Mouse (Mus musculus) MEL (cell line): ENCODE data around the gene Dph3. TPM values are rescaled to one million over a fixed set of nuclear protein-coding genes. Genes with fewer than 3 reads are reported as not detected.

Experiments used
- MYB ChIP-seq: IDR thresholded peaks from 2 replicates; pipeline ENCODE4 v1.6.1; 2011; ENCODE audit warnings: mild to moderate bottlenecking, low read depth, low read length, improper control_type of control experiment
- POLR2AphosphoS5 ChIP-seq: IDR thresholded peaks from 2 replicates; pipeline ENCODE4 v1.6.1; 2012; ENCODE audit warnings: low read depth, borderline replicate concordance, mild to moderate bottlenecking, inconsistent platforms, low read length, moderate library complexity, mixed read lengths
- polyA plus RNA-seq, 2 experiments: library from polyadenylated mRNA; stranded (reverse) in 1 of 2; unstranded in 1 of 2; fragments of >175 nt in 1 of 2; fragments of >200 nt in 1 of 2; gene quantifications; 2 replicates each; pipeline versions ENCODE4 v1.2.1 to v1.2.4; 2012; ENCODE audit warnings: low replicate concordance in 2 of 2, low read depth in 1 of 2; ENCODE audit not compliant: insufficient read length in 2 of 2, insufficient read depth in 1 of 2, missing spikeins in 1 of 2
- total RNA-seq: library from RNA; depleted of rRNA; stranded (reverse); fragments of 300-350 nt; gene quantifications from 2 replicates; pipeline ENCODE4 v1.2.3, GENCODE M21; 2012; rRNA removed

The Dph3 gene
- total and polyA plus RNA-seq, 3 experiments = 103 to 116 (median 108) TPM

- no peak for TF ChIP-seq MYB
- no peak for TF ChIP-seq POLR2AphosphoS5
These were observed 53.0 kb downstream of the Dph3 start (continued) for GRCm38 (mm10) chr14:32032522-32032921.

Other genes with a start within 250 kb of the Dph3 start
- 0.04 TPM in 1 of 2 replicates, not detected in the other for gene Galnt15, start 56.7 kb downstream of the Dph3 start, total RNA-seq
- gene Galnt15, start 56.7 kb downstream of the Dph3 start, polyA plus RNA-seq = under 1 TPM in 1 of 2 experiments, not detected in 1; 0.15 TPM
- gene Oxnad1, start 355 bp downstream of the Dph3 start, total RNA-seq = 52.4 and 54.8 TPM in 2 replicates
- gene Oxnad1, start 355 bp downstream of the Dph3 start, polyA plus RNA-seq = 100 to 1,000 TPM in 1 of 2 experiments, 10 to 100 TPM in 1; 82.1 to 244 TPM
- gene Msmb, start 56.3 kb upstream of the Dph3 start, total RNA-seq = not detected in 2 replicates
- gene Msmb, start 56.3 kb upstream of the Dph3 start, polyA plus RNA-seq = not detected
- gene Ncoa4, start 74.1 kb upstream of the Dph3 start, total RNA-seq = 64.6 and 67.3 TPM in 2 replicates
- 10 to 100 TPM; 54.5 to 57.9 TPM for gene Ncoa4, start 74.1 kb upstream of the Dph3 start, polyA plus RNA-seq
- gene Timm23, start 116.2 kb upstream of the Dph3 start, total RNA-seq = 417 and 425 TPM in 2 replicates
- 100 to 1,000 TPM in 1 of 2 experiments, not detected in 1; 431 TPM for gene Timm23, start 116.2 kb upstream of the Dph3 start, polyA plus RNA-seq
- 43.0 and 43.8 TPM in 2 replicates for gene Parg, start 116.2 kb upstream of the Dph3 start, total RNA-seq
- gene Parg, start 116.2 kb upstream of the Dph3 start, polyA plus RNA-seq = 10 to 100 TPM in 1 of 2 experiments, not detected in 1; 32.6 TPM
- 7.3 and 9.4 TPM in 2 replicates for gene Ogdhl, start 236.3 kb upstream of the Dph3 start, total RNA-seq
- gene Ogdhl, start 236.3 kb upstream of the Dph3 start, polyA plus RNA-seq = 10 to 100 TPM in 1 of 2 experiments, not detected in 1; 12.6 TPM